Mouse (Mus musculus): Measurements from ENCODE around the gene Psmd3.
A peak's percentile ranks its signal among the peaks of the same experiment; 100 is the strongest.

Gene Psmd3

DNA sequence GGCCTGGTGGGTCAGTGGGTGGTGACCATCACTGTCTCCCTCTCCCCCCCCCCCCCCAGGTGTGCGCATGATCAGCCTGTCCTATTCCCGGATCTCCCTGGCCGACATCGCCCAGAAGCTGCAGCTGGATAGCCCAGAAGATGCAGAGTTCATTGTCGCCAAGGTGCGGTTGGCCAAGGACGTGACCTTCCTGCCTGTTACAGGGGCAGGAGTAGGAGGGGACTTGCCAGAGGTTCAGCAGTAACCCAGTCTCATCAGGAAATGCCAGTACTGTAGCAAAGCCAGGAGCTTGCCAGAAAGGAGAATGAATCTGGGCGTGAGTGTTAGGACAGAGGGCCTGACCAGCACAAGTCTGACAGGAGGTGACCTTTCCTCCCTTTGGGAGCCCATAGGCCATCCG lies 11.4 kb downstream of the Psmd3 start:
- no peak for DNase-seq

- DNase-seq: no peak
Measured at GRCm38 (mm10) chr11:98694301-98694700, 11.9 kb downstream of the Psmd3 start.

- no peak for DNase-seq
Measured at GRCm38 (mm10) chr11:98695408-98695807, 13.1 kb downstream of the Psmd3 start.

- no peak for DNase-seq
Measured at GRCm38 (mm10) chr11:98696454-98697216, 14.3 kb downstream of the Psmd3 start.

DNA sequence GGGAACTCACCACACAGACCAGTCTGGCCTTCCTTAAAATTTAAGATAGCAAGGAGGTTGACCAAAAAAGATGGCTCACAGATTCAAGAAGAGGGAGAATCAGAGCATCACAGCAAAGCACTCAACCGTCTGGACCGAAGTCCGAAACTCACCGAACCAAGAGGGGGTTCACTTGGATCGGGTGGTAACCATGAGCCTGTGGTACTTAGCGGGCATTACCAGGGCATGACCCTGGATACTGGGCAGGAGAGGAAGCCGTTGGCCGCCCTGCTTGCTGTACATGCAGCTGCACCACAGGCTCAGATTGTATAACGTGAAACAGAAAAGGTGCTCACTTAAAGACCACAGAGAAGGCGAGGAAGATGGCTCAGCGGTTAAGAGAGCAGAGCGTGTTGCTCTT lies 14.9 kb downstream of the Psmd3 start:
- DNase-seq: peak; percentile 36

DNA sequence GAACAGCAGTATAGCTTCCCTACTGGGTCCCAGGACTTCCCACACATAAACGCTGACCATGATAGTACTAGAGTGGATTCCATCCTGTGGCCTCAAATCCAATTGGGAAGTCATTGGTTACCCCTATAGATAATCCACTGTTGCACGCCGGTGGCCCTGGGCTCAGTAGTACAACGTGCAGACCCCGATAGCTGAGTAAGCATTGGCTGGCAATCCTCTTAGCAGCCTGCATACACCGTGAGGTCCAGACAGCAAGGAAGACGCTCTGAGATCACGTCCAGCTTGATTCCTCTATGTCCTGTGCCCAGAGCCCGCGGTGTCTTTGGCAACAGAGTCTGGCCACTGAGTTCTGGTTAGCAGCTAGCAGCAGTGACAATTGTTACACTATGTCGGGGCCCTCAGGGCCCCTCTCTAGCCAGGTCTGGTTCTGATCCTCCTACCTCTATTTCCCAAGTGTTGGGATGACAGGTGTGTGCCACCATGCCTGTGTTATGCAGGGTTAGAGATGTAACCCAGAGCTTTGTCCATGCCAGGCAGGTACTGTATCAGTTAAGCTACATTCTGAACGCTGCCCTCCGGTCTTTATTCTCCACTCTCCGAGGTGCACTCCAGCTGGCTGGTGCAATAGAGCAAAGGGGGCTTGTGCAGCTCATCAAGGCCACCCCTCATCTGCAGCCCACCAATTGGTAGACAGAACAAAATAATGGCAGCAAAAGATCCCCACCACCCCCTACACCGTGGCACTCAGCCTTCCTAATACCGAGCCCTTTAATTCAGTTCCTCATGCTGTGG lies 16.7 kb downstream of the Psmd3 start:
- DNase-seq: no peak

DNA sequence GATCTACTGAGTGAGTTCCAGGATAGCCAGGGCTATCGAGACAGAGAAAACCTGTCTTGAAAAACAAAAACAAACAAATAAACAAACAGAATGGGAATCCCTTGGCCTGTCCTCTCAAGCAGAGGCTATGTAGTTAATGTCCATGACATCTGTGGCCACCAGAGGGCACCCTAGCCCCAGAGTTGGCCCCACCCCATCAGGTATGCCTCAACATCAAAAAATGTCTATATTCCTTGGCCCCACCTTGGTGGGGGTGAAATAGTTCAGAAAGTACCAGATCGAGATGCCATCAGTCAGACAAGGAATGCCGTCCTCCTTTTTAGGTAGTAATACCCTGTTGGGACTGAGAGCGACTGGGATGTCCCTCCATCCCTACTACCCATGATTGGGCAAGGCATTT lies 17.6 kb downstream of the Psmd3 start:
- peak; percentile 87 for DNase-seq

DNA sequence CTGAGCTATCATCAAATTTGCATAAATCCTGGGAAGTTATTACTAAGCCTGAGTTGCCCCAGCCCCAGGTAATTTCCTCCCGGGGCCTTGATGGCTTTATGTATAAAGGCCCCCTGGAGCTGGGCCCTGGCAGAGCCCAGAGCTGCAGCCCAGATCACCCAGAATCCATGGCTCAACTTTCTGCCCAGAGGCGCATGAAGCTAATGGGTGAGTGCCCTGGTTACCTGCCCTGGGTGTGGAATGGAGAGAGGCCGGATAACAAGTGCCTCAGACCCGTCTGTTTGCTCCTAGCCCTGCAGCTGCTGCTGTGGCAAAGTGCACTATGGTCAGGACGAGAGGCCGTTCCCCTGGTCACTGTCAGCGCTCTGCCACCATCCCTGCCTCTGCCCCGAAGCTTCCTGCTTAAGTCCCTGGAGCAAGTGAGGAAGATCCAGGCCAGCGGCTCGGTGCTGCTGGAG lies 18.9 kb downstream of the Psmd3 start, which contains the start of gene Csf3:
Csf3 (plus strand) TSS at position 51 of the 458 bp plus-strand sequence.
- DNase-seq: no peak

DNA sequence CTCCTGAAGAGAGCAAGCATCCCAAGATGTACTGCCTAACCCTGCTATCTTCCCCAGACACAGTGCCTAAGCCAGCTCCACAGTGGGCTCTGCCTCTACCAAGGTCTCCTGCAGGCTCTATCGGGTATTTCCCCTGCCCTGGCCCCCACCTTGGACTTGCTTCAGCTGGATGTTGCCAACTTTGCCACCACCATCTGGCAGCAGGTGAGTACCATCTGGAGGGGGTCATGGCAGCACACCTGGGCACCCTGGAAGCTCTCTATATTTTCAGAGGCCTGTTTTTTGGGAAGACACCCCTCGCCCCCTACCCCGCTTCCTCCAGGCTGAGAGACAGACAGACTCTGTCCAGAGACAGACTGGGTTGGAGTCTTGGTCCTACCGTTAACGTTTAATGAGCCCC lies 20.0 kb downstream of the Psmd3 start:
- no peak for DNase-seq

DNA sequence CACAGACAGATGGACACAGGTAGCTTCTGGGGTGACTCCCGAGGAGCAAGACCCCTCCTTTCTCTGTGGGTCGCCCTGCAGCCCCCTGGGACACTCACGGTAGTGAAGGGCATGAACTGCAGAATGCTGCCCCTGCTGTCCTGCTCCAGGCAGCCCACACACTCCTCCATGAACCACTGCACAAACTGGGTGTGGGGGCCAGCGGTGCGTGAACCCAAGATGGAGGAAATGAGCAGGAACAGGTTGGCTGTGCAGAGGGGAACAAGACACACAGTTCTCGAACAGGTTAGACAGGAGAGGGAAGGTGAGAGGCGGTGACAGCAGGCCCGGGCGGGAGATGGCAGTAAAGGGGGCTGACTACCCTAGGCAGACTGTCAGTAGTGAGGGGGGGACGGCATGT lies 22.7 kb downstream of the Psmd3 start:
- no peak for DNase-seq

- DNase-seq: peak; percentile 54
Measured at GRCm38 (mm10) chr11:98707401-98708281, 25.3 kb downstream of the Psmd3 start.

DNA sequence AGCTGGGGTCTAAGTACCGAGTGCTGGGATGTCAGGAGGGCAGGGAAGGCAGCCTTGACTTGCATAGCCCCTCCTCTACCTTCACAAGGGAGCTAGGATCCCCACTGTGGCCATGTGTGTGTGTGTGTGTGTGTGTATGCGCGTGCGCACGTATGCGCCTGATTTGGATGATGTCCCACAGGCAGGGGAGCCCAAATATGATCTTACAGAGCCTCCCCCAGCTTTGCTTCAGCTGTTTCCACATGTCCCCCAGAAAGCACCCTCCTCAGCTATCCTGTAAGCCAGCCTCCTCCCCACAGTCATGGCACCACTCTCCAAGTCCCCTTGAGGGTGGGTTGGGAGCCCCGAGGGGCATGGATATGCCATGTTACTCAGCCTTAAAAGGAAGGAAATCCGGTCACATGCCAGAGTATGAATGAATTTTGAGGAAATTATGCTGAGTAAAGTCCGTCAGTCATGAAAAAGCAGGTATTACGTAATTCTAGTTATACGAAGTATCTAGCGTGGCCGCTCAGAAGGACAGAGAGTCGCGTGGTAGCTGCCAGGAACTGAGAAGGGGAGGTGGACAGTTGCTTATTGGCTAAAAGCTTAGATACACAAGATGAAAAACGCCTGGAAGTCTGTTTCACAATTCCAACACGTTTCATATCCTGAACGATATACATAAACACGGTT lies 26.1 kb downstream of the Psmd3 start:
- DNase-seq: peak; percentile 37

- DNase-seq: peak; percentile 78
Measured at GRCm38 (mm10) chr11:98709001-98709741, 26.8 kb downstream of the Psmd3 start.

- DNase-seq: peak; percentile 90
Measured at GRCm38 (mm10) chr11:98710416-98711045, 28.2 kb downstream of the Psmd3 start.

- DNase-seq: no peak
Measured at GRCm38 (mm10) chr11:98711046-98711434, 28.7 kb downstream of the Psmd3 start.

DNA sequence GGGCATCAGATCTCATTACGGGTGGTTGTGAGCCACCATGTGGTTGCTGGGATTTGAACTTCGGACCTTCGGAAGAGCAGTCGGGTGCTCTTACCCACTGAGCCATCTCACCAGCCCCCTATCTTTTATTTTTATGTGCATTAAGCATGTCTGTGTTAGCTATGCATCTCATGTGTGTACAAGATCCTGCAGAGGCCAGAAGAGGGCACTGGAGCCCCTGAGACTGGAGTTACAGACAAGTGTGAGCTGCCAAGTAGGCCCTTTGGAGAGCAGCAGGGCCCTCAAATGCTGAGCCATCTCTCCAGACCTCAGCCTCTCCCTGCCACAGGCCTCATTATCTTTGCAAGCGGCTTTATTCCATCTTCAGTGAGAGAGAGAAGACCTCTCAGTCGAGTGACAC lies 29.7 kb downstream of the Psmd3 start:
- peak; percentile 19 for DNase-seq

GRCm38 (mm10) chr11:98713703-98714102 lies 31.3 kb downstream of the Psmd3 start:
- DNase-seq: peak; percentile 25

GRCm38 (mm10) chr11:98715946-98716345 lies 33.6 kb downstream of the Psmd3 start:
- DNase-seq: no peak

DNA sequence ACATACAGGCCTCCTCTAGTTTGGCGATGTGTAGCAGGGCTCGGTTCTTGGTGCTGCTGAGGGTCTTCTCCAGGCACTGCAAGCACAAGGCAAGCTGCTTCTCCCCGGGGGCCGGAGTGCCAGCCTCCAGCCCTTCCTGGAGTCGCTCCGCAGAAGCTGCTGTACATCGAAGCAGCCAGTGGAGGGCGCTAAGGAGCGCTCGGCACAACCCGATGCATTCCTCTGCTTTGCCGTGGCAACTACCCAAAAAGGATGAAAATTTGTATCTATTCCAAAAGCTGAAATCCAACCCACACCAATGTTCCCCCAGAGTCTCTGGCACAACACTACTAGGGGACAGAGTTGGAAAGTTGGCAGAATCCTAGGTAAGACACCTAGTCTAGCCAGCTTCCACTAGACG lies 35.5 kb downstream of the Psmd3 start:
- peak; percentile 73 for DNase-seq

- no peak for DNase-seq
Measured at GRCm38 (mm10) chr11:98720756-98721155, 38.4 kb downstream of the Psmd3 start.
